Mouse (Mus musculus) heart, postnatal 0 days (tissue): ENCODE measurements around the gene Rnf44. TPM values are rescaled to one million over a fixed set of nuclear protein-coding genes. Genes with fewer than 3 reads are reported as not detected.
A peak's percentile ranks its signal among the peaks of the same experiment; 100 is the strongest.

Experiments used
- ATAC-seq: fragments of 200-750 bp; cut with Nextera tagmentation; 2 replicates; pipeline ENCODE4 v1.8.0; 2017; ENCODE audit warnings: low read depth, moderate number of reproducible peaks, moderate library complexity; ENCODE audit not compliant: insufficient read depth
- DNase-seq: peaks from one replicate; pipeline ENCODE4 v3.0.0-alpha.2; 2016; ENCODE audit warnings: low spot score
- H3K27ac ChIP-seq: fragments of 300-500 bp; sonication (generic); 2 replicates; pipeline ENCODE4 v1.5.1; 2014; ENCODE audit warnings: low read depth, mild to moderate bottlenecking
- H3K27me3 ChIP-seq: fragments of 300-500 bp; sonication (generic); 2 replicates; pipeline ENCODE4 v1.6.1; 2014; ENCODE audit warnings: low read length, mixed read lengths; ENCODE audit not compliant: control insufficient read depth, insufficient read depth
- H3K36me3 ChIP-seq: fragments of 300-500 bp; sonication (generic); replicated peaks from 2 replicates; pipeline ENCODE4 v1.6.1; 2014; ENCODE audit warnings: low read length, mixed read lengths; ENCODE audit not compliant: control insufficient read depth, insufficient read depth
- H3K4me1 ChIP-seq: fragments of 300-500 bp; sonication (generic); 2 replicates; pipeline ENCODE4 v1.6.1; 2014; ENCODE audit warnings: antibody characterized with exemption; ENCODE audit not compliant: control insufficient read depth, insufficient read depth
- H3K4me2 ChIP-seq: fragments of 300-500 bp; sonication (generic); 2 replicates; pipeline ENCODE4 v1.6.1; 2014; ENCODE audit warnings: low read depth, mild to moderate bottlenecking, low read length, moderate library complexity
- H3K4me3 ChIP-seq: fragments of 300-500 bp; sonication (generic); 2 replicates; pipeline ENCODE4 v1.5.1; 2014; ENCODE audit warnings: low read depth, low read length
- H3K9ac ChIP-seq: fragments of 300-500 bp; sonication (generic); replicated peaks from 2 replicates; pipeline ENCODE4 v1.6.1; 2014; ENCODE audit warnings: low read depth, low read length, mixed read lengths
- H3K9me3 ChIP-seq: fragments of 300-500 bp; sonication (generic); replicated peaks from 2 replicates; pipeline ENCODE4 v1.6.1; 2016; ENCODE audit warnings: low read length; ENCODE audit not compliant: control insufficient read depth
- CTCF ChIP-seq: IDR thresholded peaks from 2 replicates; pipeline ENCODE4 v1.5.1; 2016; ENCODE audit warnings: antibody characterized with exemption, control low read depth, low read depth
- EP300 ChIP-seq: IDR thresholded peaks from 2 replicates; pipeline ENCODE4 v1.6.1; 2016; ENCODE audit warnings: antibody characterized with exemption, low read depth
- WGBS: fragments of 180-500 bp; shearing (Covaris S2); extraction: QIAGEN DNeasy Blood & Tissue Kit; methylation state at CpG from one replicate; pipeline ENCODE4 v1.1.7; 2014; 5-methylcytosine and 5-hydroxymethylcytosine counted together
- polyA plus RNA-seq: library from polyadenylated mRNA; unstranded; fragments of >200 nt; fragmentation: Nextera tagmentation; extraction: Ambion mirVana; gene quantifications from 2 replicates; pipeline ENCODE4 v1.2.1, GENCODE M21; 2015
- total RNA-seq: library from RNA; depleted of rRNA; stranded (reverse); fragments of >200 nt; gene quantifications from 2 replicates; pipeline ENCODE4 v1.2.3, GENCODE M21; 2014; ENCODE audit warnings: low replicate concordance

The Rnf44 gene
- total and polyA plus RNA-seq, 2 experiments from 2014 or later: 28.3 to 55.1 TPM

GRCm38 (mm10) chr13:54723143-54723542 is 29.4 kb upstream of the Rnf44 start:
- no peaks in the 10 kb centered on the region for H3K9me3 ChIP-seq
- DNase-seq: no peak
- no peaks in the 10 kb centered on the region for H3K36me3 ChIP-seq
- no peaks in the 10 kb centered on the region for H3K4me1 ChIP-seq
- ATAC-seq: no peak
- no peak for TF ChIP-seq EP300
- TF ChIP-seq CTCF: no peak
- no peak overlapping the region for H3K9ac ChIP-seq
- H3K27ac ChIP-seq: no peak overlapping the region
- H3K4me3 ChIP-seq: no peak overlapping the region
- no peak overlapping the region for H3K4me2 ChIP-seq
- WGBS: 89% methylated on average over 3 of the region's 3 CpGs
- 0 out of 2 replicates have a peak, but pooled peaks cover 3% of the 10 kb centered on the region for H3K27me3 ChIP-seq

GRCm38 (mm10) chr13:54716916-54717315 is 23.2 kb upstream of the Rnf44 start:
- ATAC-seq: no peak
- H3K27me3 ChIP-seq: no peaks in the 10 kb centered on the region
- H3K9me3 ChIP-seq: no peaks in the 10 kb centered on the region
- TF ChIP-seq EP300: no peak
- TF ChIP-seq CTCF: peak; percentile 52
- no peak overlapping the region for H3K4me2 ChIP-seq
- 0% methylated on average over 5 of the region's 5 CpGs for WGBS
- H3K9ac ChIP-seq: no peak overlapping the region
- no peaks in the 10 kb centered on the region for H3K36me3 ChIP-seq
- H3K27ac ChIP-seq: no peak overlapping the region
- DNase-seq: peak; percentile 27
- no peaks in the 10 kb centered on the region for H3K4me1 ChIP-seq
- H3K4me3 ChIP-seq: no peak overlapping the region

GRCm38 (mm10) chr13:54714996-54715395 is 21.3 kb upstream of the Rnf44 start:
- WGBS: 59% methylated on average over 10 of the region's 10 CpGs
- TF ChIP-seq EP300 (no peak), CTCF (no peak)
- no peak overlapping the region for H3K9ac ChIP-seq
- H3K4me2 ChIP-seq: no peak overlapping the region
- no peaks in the 10 kb centered on the region for H3K27me3 ChIP-seq
- DNase-seq (no peak), ATAC-seq (no peak)
- H3K27ac ChIP-seq: no peak overlapping the region
- no peaks in the 10 kb centered on the region for H3K4me1 ChIP-seq
- H3K4me3 ChIP-seq: no peak overlapping the region
- no peaks in the 10 kb centered on the region for H3K36me3 ChIP-seq
- no peaks in the 10 kb centered on the region for H3K9me3 ChIP-seq

- WGBS: 42% methylated on average over 4 of the region's 4 CpGs
- no peaks in the 10 kb centered on the region for H3K4me1 ChIP-seq
- H3K27me3 ChIP-seq: no peaks in the 10 kb centered on the region
- no peaks in the 10 kb centered on the region for H3K9me3 ChIP-seq
- ATAC-seq: no peak
- no peak for DNase-seq
- H3K27ac ChIP-seq: no peak overlapping the region
- no peaks in the 10 kb centered on the region for H3K36me3 ChIP-seq
- TF ChIP-seq CTCF (no peak), EP300 (no peak)
- H3K4me3 ChIP-seq: no peak overlapping the region
- H3K9ac ChIP-seq: no peak overlapping the region
- H3K4me2 ChIP-seq: no peak overlapping the region
Observed at GRCm38 (mm10) chr13:54714393-54714792, 20.7 kb upstream of the Rnf44 start.

GRCm38 (mm10) chr13:54710866-54711265 is 17.2 kb upstream of the Rnf44 start:
- TF ChIP-seq EP300: no peak
- no peak for TF ChIP-seq CTCF
- WGBS: 65% methylated on average over 3 of the region's 3 CpGs
- Histone ChIP-seq H3K4me2 (no peak overlapping the region), H3K9me3 (no peaks in the 10 kb centered on the region), H3K4me3 (no peak overlapping the region), H3K4me1 (no peaks in the 10 kb centered on the region), H3K27me3 (no peaks in the 10 kb centered on the region), H3K36me3 (no peaks in the 10 kb centered on the region), H3K27ac (no peak overlapping the region), H3K9ac (no peak overlapping the region)
- no peak for ATAC-seq
- DNase-seq: no peak

- TF ChIP-seq CTCF: no peak
- TF ChIP-seq EP300: no peak
- no peak for ATAC-seq
- H3K9ac ChIP-seq: no peak overlapping the region
- no peaks in the 10 kb centered on the region for H3K9me3 ChIP-seq
- no peaks in the 10 kb centered on the region for H3K4me1 ChIP-seq
- H3K36me3 ChIP-seq: no peaks in the 10 kb centered on the region
- H3K27ac ChIP-seq: no peak overlapping the region
- no peak for DNase-seq
- 0 out of 2 replicates have a peak, but pooled peaks cover 2% of the 10 kb centered on the region for H3K27me3 ChIP-seq
- no peak overlapping the region for H3K4me2 ChIP-seq
- no peak overlapping the region for H3K4me3 ChIP-seq
- 45% methylated on average over 6 of the region's 6 CpGs for WGBS
Observed at GRCm38 (mm10) chr13:54704890-54705289, 11.2 kb upstream of the Rnf44 start.
